Mouse (Mus musculus): ENCODE measurements around the gene H2-DMa.

GRCm38 (mm10) chr17:34185526-34185925 is 66.2 kb downstream of the H2-DMa start:
- TF ChIP-seq GATA1 (IDR thresholded peaks at IDR 0.05; ENCODE audit: borderline replicate concordance, low read length) (no peak), FLI1 (IDR thresholded peaks at IDR 0.05; ENCODE audit: low read length) (no peak)

All from megakaryocyte, embryonic 14.5 days (primary cell).